Mouse (Mus musculus): Measurements from ENCODE around the gene Arhgef17. TPM values are rescaled to one million over a fixed set of nuclear protein-coding genes. Genes with fewer than 3 reads are reported as not detected.

Gene Arhgef17
- polyA plus RNA-seq, 1 experiment from 2014 or later = 6.2 TPM

GRCm38 (mm10) chr7:100924674-100925445 lies 7.0 kb downstream of the Arhgef17 start:
- H3K4me3 ChIP-seq (replicated peaks) = peak overlapping the region; percentile 75
- no peak for ATAC-seq (ENCODE audit: insufficient read depth, low FRiP score, low read depth)
- peak overlapping the region; percentile 86 for H3K4me2 ChIP-seq
- peak overlapping the region; percentile 55; the same call in 1 of the 2 replicates for H3K27ac ChIP-seq
- H3K27me3 ChIP-seq (replicated peaks) = no peaks in the 10 kb centered on the region
- H3K36me3 ChIP-seq = peaks cover 11% of the 10 kb centered on the region; the same call in 1 of the 2 replicates
- peaks cover 89% of the 10 kb centered on the region for H3K4me1 ChIP-seq
- H3K9me3 ChIP-seq = no peaks in the 10 kb centered on the region
- WGBS = 26% methylated on average over 10 of the region's 10 CpGs
- H3K9ac ChIP-seq = peak overlapping the region; percentile 29; the same call in 1 of the 2 replicates

DNA sequence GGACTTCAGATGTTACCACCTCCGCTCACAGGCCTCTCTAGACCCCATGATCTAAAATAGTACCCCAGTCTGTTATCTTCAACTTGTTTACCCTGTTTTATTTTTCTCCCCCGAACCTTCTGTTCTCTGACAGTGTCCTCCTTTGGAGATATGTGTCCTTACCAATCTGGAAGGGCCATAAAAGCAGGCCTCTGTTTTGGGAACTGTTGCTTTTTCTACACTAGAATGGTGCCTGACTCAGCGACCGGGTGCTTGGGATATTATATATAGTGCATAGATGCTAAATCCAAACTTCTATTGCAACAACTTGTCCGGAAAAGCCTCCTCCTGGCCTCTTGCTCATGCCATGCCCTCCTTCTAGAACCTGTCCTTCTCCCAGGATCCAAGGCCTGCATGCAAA lies 7.7 kb downstream of the Arhgef17 start:
- no peak for ATAC-seq (ENCODE audit: insufficient read depth, low FRiP score, low read depth)
- no peaks in the 10 kb centered on the region for H3K27me3 ChIP-seq (replicated peaks)
- H3K4me1 ChIP-seq = peaks cover 89% of the 10 kb centered on the region
- 66% methylated on average over 5 of the region's 5 CpGs for WGBS
- H3K4me2 ChIP-seq = peak overlapping the region; percentile 86
- H3K27ac ChIP-seq = no peak overlapping the region
- H3K36me3 ChIP-seq = peaks cover 11% of the 10 kb centered on the region; the same call in 1 of the 2 replicates
- H3K9me3 ChIP-seq = no peaks in the 10 kb centered on the region
- no peak overlapping the region for H3K9ac ChIP-seq
- peak overlapping the region; percentile 75; the same call in 1 of the 2 replicates for H3K4me3 ChIP-seq (replicated peaks)

GRCm38 (mm10) chr7:100922907-100923306 lies 9.0 kb downstream of the Arhgef17 start:
- no peak for ATAC-seq (ENCODE audit: insufficient read depth, low FRiP score, low read depth)
- Histone ChIP-seq H3K4me3 (replicated peaks) (no peak overlapping the region), H3K9me3 (no peaks in the 10 kb centered on the region), H3K9ac (no peak overlapping the region), H3K27ac (no peak overlapping the region), H3K4me1 (peaks cover 89% of the 10 kb centered on the region), H3K27me3 (replicated peaks) (no peaks in the 10 kb centered on the region), H3K4me2 (no peak overlapping the region), H3K36me3 (peaks cover 11% of the 10 kb centered on the region; the same call in 1 of the 2 replicates)
- 88% methylated on average over 4 of the region's 4 CpGs for WGBS

DNA sequence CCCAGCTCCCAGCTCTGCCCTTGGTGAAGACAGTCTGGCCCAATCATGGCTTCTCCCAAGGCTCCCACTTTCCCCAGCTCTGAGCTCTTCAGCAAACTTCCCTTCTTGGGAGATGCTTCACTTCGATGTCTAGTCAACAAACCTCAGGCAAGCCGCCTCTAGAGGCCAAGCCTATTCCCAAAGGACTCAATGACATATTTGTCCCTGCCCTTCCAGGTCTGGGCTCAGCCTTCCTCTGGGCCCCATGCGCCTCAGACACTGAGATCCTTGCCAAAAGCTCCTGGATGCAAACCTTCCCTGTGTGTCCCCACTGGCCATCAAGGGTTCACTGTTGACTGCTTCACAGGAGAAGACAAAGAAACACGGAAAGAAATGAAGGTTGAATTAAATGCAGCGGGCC lies 10.6 kb downstream of the Arhgef17 start:
- H3K4me2 ChIP-seq = no peak overlapping the region
- H3K27me3 ChIP-seq (replicated peaks) = no peaks in the 10 kb centered on the region
- no peak for ATAC-seq (ENCODE audit: insufficient read depth, low FRiP score, low read depth)
- WGBS = 89% methylated on average over 5 of the region's 5 CpGs
- no peak overlapping the region for H3K9ac ChIP-seq
- no peaks in the 10 kb centered on the region for H3K9me3 ChIP-seq
- H3K4me1 ChIP-seq = peaks cover 93% of the 10 kb centered on the region
- no peak overlapping the region for H3K27ac ChIP-seq
- H3K4me3 ChIP-seq (replicated peaks) = no peak overlapping the region
- peaks cover 17% of the 10 kb centered on the region; the same call in 1 of the 2 replicates for H3K36me3 ChIP-seq

DNA sequence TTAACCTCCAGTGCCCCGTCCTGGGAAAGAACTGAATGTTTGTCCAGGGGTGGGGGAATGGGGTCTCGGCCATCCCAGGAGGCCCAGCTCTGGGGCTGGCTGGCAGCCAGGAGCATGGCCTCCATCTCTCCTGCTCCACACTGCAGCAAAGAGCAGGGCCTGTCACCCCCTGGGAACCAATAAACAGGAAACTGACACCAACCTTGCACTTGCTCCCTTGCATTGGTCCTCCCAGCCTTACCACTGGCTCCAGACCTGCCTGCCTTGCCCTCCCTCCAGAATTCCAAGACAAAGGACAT lies 12.1 kb downstream of the Arhgef17 start:
- Histone ChIP-seq H3K36me3 (peaks cover 17% of the 10 kb centered on the region; the same call in 1 of the 2 replicates), H3K27ac (peak overlapping the region; percentile 83; the same call in 1 of the 2 replicates), H3K9me3 (no peaks in the 10 kb centered on the region), H3K9ac (no peak overlapping the region), H3K4me1 (peaks cover 88% of the 10 kb centered on the region), H3K4me3 (replicated peaks) (no peak overlapping the region), H3K27me3 (replicated peaks) (no peaks in the 10 kb centered on the region), H3K4me2 (peak overlapping the region; percentile 33; the same call in 1 of the 2 replicates)
- ATAC-seq (ENCODE audit: insufficient read depth, low FRiP score, low read depth) = peak; percentile 15; the same call in 1 of the 2 replicates
- 8% methylated on average over 2 of the region's 2 CpGs for WGBS

GRCm38 (mm10) chr7:100919006-100919808 lies 12.7 kb downstream of the Arhgef17 start:
- WGBS = 41% methylated on average over 7 of the region's 7 CpGs
- peaks cover 88% of the 10 kb centered on the region for H3K4me1 ChIP-seq
- H3K9me3 ChIP-seq = no peaks in the 10 kb centered on the region
- ATAC-seq (ENCODE audit: insufficient read depth, low FRiP score, low read depth) = no peak; the same call in 1 of the 2 replicates
- H3K27me3 ChIP-seq (replicated peaks) = no peaks in the 10 kb centered on the region
- H3K9ac ChIP-seq = no peak overlapping the region
- H3K4me3 ChIP-seq (replicated peaks) = no peak overlapping the region
- peak overlapping the region; percentile 83 for H3K27ac ChIP-seq
- H3K4me2 ChIP-seq = peak overlapping the region; percentile 33; the same call in 1 of the 2 replicates
- H3K36me3 ChIP-seq = peaks cover 17% of the 10 kb centered on the region; the same call in 1 of the 2 replicates

DNA sequence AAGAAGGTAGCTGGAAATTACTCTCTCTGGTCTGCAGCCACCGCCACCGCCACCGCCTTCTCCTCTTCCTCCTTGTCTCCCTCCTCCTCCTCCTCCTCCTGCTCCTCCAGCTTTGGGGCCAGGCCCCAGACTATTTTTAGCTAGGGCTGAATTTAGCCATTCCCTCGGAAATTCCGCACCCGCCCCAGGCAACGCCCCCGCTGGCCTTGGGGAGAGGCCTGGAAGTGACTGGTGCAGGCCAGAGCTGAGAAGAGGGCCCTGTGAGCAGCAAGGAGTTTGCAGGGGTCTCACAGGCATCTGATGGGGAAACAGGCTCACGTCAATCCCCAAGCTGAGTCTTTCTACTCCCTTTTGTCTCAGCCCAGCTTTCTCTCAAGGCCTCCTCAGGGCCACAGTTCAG lies 13.7 kb downstream of the Arhgef17 start:
- Histone ChIP-seq H3K36me3 (peaks cover 17% of the 10 kb centered on the region; the same call in 1 of the 2 replicates), H3K9me3 (no peaks in the 10 kb centered on the region), H3K4me2 (peak overlapping the region; percentile 31), H3K27me3 (replicated peaks) (no peaks in the 10 kb centered on the region), H3K4me1 (peaks cover 82% of the 10 kb centered on the region), H3K27ac (peak overlapping the region; percentile 83), H3K4me3 (replicated peaks) (no peak overlapping the region), H3K9ac (0 out of 2 replicates have a peak overlapping the region, but pooled peaks have one; percentile 16)
- WGBS = 29% methylated on average over 9 of the region's 9 CpGs
- ATAC-seq (ENCODE audit: insufficient read depth, low FRiP score, low read depth) = peak; percentile 20; the same call in 1 of the 2 replicates

- Histone ChIP-seq H3K27ac (peak overlapping the region; percentile 83), H3K27me3 (replicated peaks) (no peaks in the 10 kb centered on the region), H3K4me3 (replicated peaks) (no peak overlapping the region), H3K36me3 (peaks cover 17% of the 10 kb centered on the region; the same call in 1 of the 2 replicates), H3K4me1 (peaks cover 79% of the 10 kb centered on the region), H3K4me2 (peak overlapping the region; percentile 31), H3K9me3 (no peaks in the 10 kb centered on the region), H3K9ac (no peak overlapping the region)
- peak; percentile 3; the same call in 1 of the 2 replicates for ATAC-seq (ENCODE audit: insufficient read depth, low FRiP score, low read depth)
- WGBS = 55% methylated on average over 6 of the region's 6 CpGs
Observed at GRCm38 (mm10) chr7:100917751-100918150, 14.2 kb downstream of the Arhgef17 start.

GRCm38 (mm10) chr7:100916526-100916925 lies 15.4 kb downstream of the Arhgef17 start:
- no peaks in the 10 kb centered on the region for H3K27me3 ChIP-seq (replicated peaks)
- no peak for ATAC-seq (ENCODE audit: insufficient read depth, low FRiP score, low read depth)
- 60% methylated on average over 6 of the region's 6 CpGs for WGBS
- no peaks in the 10 kb centered on the region for H3K9me3 ChIP-seq
- peaks cover 12% of the 10 kb centered on the region; the same call in 1 of the 2 replicates for H3K36me3 ChIP-seq
- peak overlapping the region; percentile 83 for H3K27ac ChIP-seq
- H3K9ac ChIP-seq = no peak overlapping the region
- peaks cover 81% of the 10 kb centered on the region for H3K4me1 ChIP-seq
- no peak overlapping the region for H3K4me2 ChIP-seq
- H3K4me3 ChIP-seq (replicated peaks) = no peak overlapping the region

- no peak for ATAC-seq (ENCODE audit: insufficient read depth, low FRiP score, low read depth)
- Histone ChIP-seq H3K27ac (no peak overlapping the region), H3K4me2 (no peak overlapping the region), H3K4me3 (replicated peaks) (no peak overlapping the region), H3K9me3 (no peaks in the 10 kb centered on the region), H3K9ac (no peak overlapping the region), H3K27me3 (replicated peaks) (no peaks in the 10 kb centered on the region), H3K4me1 (peaks cover 84% of the 10 kb centered on the region), H3K36me3 (peaks cover 6% of the 10 kb centered on the region; the same call in 1 of the 2 replicates)
- WGBS = 77% methylated on average over 5 of the region's 5 CpGs
Observed at GRCm38 (mm10) chr7:100915204-100915603, 16.7 kb downstream of the Arhgef17 start.

GRCm38 (mm10) chr7:100911791-100912190 lies 20.1 kb downstream of the Arhgef17 start:
- Histone ChIP-seq H3K27ac (peak overlapping the region; percentile 55; the same call in 1 of the 2 replicates), H3K36me3 (peaks cover 6% of the 10 kb centered on the region; the same call in 1 of the 2 replicates), H3K4me3 (replicated peaks) (no peak overlapping the region), H3K4me1 (peaks cover 73% of the 10 kb centered on the region), H3K9me3 (no peaks in the 10 kb centered on the region), H3K9ac (no peak overlapping the region), H3K4me2 (peak overlapping the region; percentile 12; the same call in 1 of the 2 replicates), H3K27me3 (replicated peaks) (no peaks in the 10 kb centered on the region)
- 34% methylated on average over 9 of the region's 9 CpGs for WGBS
- no peak for ATAC-seq (ENCODE audit: insufficient read depth, low FRiP score, low read depth)
